Mouse (Mus musculus): ENCODE results near the gene Tnpo1.

DNA sequence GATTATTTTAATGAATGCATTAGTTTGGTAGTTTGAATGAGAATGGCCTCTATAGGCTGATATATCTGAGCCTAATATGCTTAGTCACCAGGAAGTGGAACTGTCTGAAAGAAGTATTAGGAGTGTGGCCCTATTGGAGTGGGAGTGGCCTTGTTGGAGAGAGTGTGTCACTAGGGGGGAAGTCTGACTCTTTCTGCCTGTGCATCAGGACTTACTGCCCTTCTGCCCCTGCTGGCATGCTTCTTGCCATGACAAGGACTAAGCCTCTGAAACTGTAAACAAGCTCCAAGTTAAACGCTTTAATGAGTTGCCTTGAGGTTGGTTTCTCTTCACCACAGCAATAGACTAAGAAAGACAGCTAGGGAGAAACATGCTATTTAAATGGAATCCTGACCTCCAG lies 54.9 kb downstream of the Tnpo1 start:
- TF ChIP-seq CTCF (IDR thresholded peaks at IDR 0.05; ENCODE audit: low read depth) (no peak), EP300 (optimal IDR thresholded peaks at IDR 0.05) (no peak)

Data from stomach, postnatal 0 days (tissue).